Mouse (Mus musculus) heart, embryonic 13.5 days (tissue): ENCODE measurements around the gene Setd6. TPM values are rescaled to one million over a fixed set of nuclear protein-coding genes. Genes with fewer than 3 reads are reported as not detected.

Experiments
- ATAC-seq: fragments of 200-750 bp; cut with Nextera tagmentation; 2 replicates; pipeline ENCODE4 v1.8.0; 2017; ENCODE audit warnings: moderate TSS enrichment; ENCODE audit not compliant: insufficient number of reproducible peaks, low FRiP score, low TSS enrichment; ENCODE audit errors: extremely low read depth
- H3K27ac ChIP-seq: fragments of 300-500 bp; sonication (generic); replicated peaks from 2 replicates; pipeline ENCODE4 v1.5.1; 2015; ENCODE audit warnings: moderate library complexity, mild to moderate bottlenecking, inconsistent platforms
- H3K27me3 ChIP-seq: fragments of 300-500 bp; sonication (generic); replicated peaks from 2 replicates; pipeline ENCODE4 v1.6.1; 2015; ENCODE audit warnings: mild to moderate bottlenecking, inconsistent platforms
- H3K36me3 ChIP-seq: fragments of 300-500 bp; sonication (generic); 2 replicates; pipeline ENCODE4 v1.6.1; 2015; ENCODE audit warnings: mild to moderate bottlenecking, inconsistent platforms
- H3K4me1 ChIP-seq: fragments of 300-500 bp; sonication (generic); 2 replicates; pipeline ENCODE4 v1.6.1; 2015; ENCODE audit warnings: inconsistent platforms
- H3K4me2 ChIP-seq: fragments of 300-500 bp; sonication (generic); 2 replicates; pipeline ENCODE4 v1.6.1; 2015; ENCODE audit warnings: inconsistent platforms, mild to moderate bottlenecking, moderate library complexity
- H3K4me3 ChIP-seq: fragments of 300-500 bp; sonication (generic); 2 replicates; pipeline ENCODE4 v1.5.1; 2015; ENCODE audit warnings: moderate library complexity, mild to moderate bottlenecking, inconsistent platforms
- H3K9ac ChIP-seq: fragments of 300-500 bp; sonication (generic); 2 replicates; pipeline ENCODE4 v1.6.1; 2015; ENCODE audit warnings: inconsistent platforms, mild to moderate bottlenecking, moderate library complexity
- H3K9me3 ChIP-seq: fragments of 300-500 bp; sonication (generic); 2 replicates; pipeline ENCODE4 v1.6.1; 2016; ENCODE audit warnings: inconsistent platforms
- WGBS: fragments of 180-500 bp; shearing (Covaris S2); methylation state at CpG from one replicate; pipeline ENCODE4 v1.1.7; 2015; ENCODE audit warnings: mixed read lengths; 5-methylcytosine and 5-hydroxymethylcytosine counted together
- polyA plus RNA-seq: library from polyadenylated mRNA; unstranded; fragments of >200 nt; fragmentation: Nextera tagmentation; extraction: Ambion mirVana; gene quantifications from 2 replicates; pipeline ENCODE4 v1.2.1, GENCODE M21; 2015

The Setd6 gene
- polyA plus RNA-seq, 1 experiment from 2014 or later = 15.9 TPM

GRCm38 (mm10) chr8:95712395-95712794 lies 3.3 kb upstream of the Setd6 start:
- no peak for ATAC-seq
- 82% methylated on average over 9 of the region's 9 CpGs for WGBS
- H3K4me1 ChIP-seq = peaks cover 35% of the 10 kb centered on the region

GRCm38 (mm10) chr8:95713100-95714010 lies 2.3 kb upstream of the Setd6 start:
- Histone ChIP-seq H3K9me3 (no peaks in the 10 kb centered on the region), H3K4me2 (no peak overlapping the region), H3K36me3 (peaks cover 71% of the 10 kb centered on the region), H3K9ac (no peak overlapping the region), H3K4me1 (peaks cover 35% of the 10 kb centered on the region), H3K27me3 (no peaks in the 10 kb centered on the region), H3K4me3 (no peak overlapping the region), H3K27ac (no peak overlapping the region)
- 76% methylated on average over 19 of the region's 19 CpGs for WGBS
- no peak for ATAC-seq

More at GRCm38 (mm10) chr8:95712395-95712794, 3.3 kb upstream of the Setd6 start:
- H3K36me3 ChIP-seq = peaks cover 71% of the 10 kb centered on the region
- no peaks in the 10 kb centered on the region for H3K9me3 ChIP-seq
- H3K27me3 ChIP-seq = no peaks in the 10 kb centered on the region
- H3K27ac ChIP-seq = no peak overlapping the region
- no peak overlapping the region for H3K4me3 ChIP-seq
- H3K4me2 ChIP-seq = no peak overlapping the region
- no peak overlapping the region for H3K9ac ChIP-seq

GRCm38 (mm10) chr8:95714367-95714766 lies 1.3 kb upstream of the Setd6 start:
- Histone ChIP-seq H3K4me2 (no peak overlapping the region), H3K27me3 (no peaks in the 10 kb centered on the region), H3K36me3 (peaks cover 71% of the 10 kb centered on the region), H3K27ac (no peak overlapping the region), H3K4me1 (peaks cover 35% of the 10 kb centered on the region), H3K9ac (no peak overlapping the region), H3K9me3 (no peaks in the 10 kb centered on the region), H3K4me3 (no peak overlapping the region)
- 83% methylated on average over 4 of the region's 4 CpGs for WGBS
- ATAC-seq = no peak

GRCm38 (mm10) chr8:95714837-95715413 lies 756 bp upstream of the Setd6 start:
- Histone ChIP-seq H3K36me3 (peaks cover 71% of the 10 kb centered on the region), H3K4me3 (peak overlapping the region; percentile 70), H3K4me1 (peaks cover 30% of the 10 kb centered on the region), H3K9ac (peak overlapping the region; percentile 86), H3K9me3 (no peaks in the 10 kb centered on the region), H3K4me2 (peak overlapping the region; percentile 88), H3K27me3 (no peaks in the 10 kb centered on the region), H3K27ac (peak overlapping the region; percentile 73; the same call in 1 of the 2 replicates)
- WGBS = 70% methylated on average over 6 of the region's 6 CpGs
- no peak for ATAC-seq

- H3K36me3 ChIP-seq = peaks cover 72% of the 10 kb centered on the region
- H3K4me3 ChIP-seq = peak overlapping the region; percentile 70
- peak overlapping the region; percentile 88 for H3K4me2 ChIP-seq
- H3K9ac ChIP-seq = peak overlapping the region; percentile 86
- no peak for ATAC-seq
- no peaks in the 10 kb centered on the region for H3K27me3 ChIP-seq
- H3K9me3 ChIP-seq = no peaks in the 10 kb centered on the region
- peak overlapping the region; percentile 73 for H3K27ac ChIP-seq
- WGBS = 16% methylated on average over 21 of the region's 21 CpGs
- peaks cover 19% of the 10 kb centered on the region for H3K4me1 ChIP-seq
These were observed 1.1 kb downstream of the Setd6 start for GRCm38 (mm10) chr8:95716546-95717335.

- Histone ChIP-seq H3K9me3 (no peaks in the 10 kb centered on the region), H3K4me3 (no peak overlapping the region), H3K27ac (no peak overlapping the region), H3K4me2 (no peak overlapping the region), H3K27me3 (no peaks in the 10 kb centered on the region), H3K9ac (no peak overlapping the region), H3K4me1 (no peaks in the 10 kb centered on the region), H3K36me3 (peaks cover 97% of the 10 kb centered on the region)
- 64% methylated on average over 4 of the region's 4 CpGs for WGBS
- ATAC-seq = no peak
These were observed 11.9 kb downstream of the Setd6 start for GRCm38 (mm10) chr8:95727625-95728024.

GRCm38 (mm10) chr8:95738596-95738995 lies 22.9 kb downstream of the Setd6 start:
- WGBS = 77% methylated on average over 7 of the region's 7 CpGs
- no peaks in the 10 kb centered on the region for H3K9me3 ChIP-seq
- no peak overlapping the region for H3K4me3 ChIP-seq
- H3K27ac ChIP-seq = no peak overlapping the region
- H3K4me1 ChIP-seq = no peaks in the 10 kb centered on the region
- H3K27me3 ChIP-seq = no peaks in the 10 kb centered on the region
- peaks cover 95% of the 10 kb centered on the region for H3K36me3 ChIP-seq
- H3K4me2 ChIP-seq = no peak overlapping the region
- no peak overlapping the region for H3K9ac ChIP-seq
- no peak for ATAC-seq

- Histone ChIP-seq H3K9ac (no peak overlapping the region), H3K4me2 (no peak overlapping the region), H3K27ac (no peak overlapping the region), H3K27me3 (no peaks in the 10 kb centered on the region), H3K36me3 (peaks cover 97% of the 10 kb centered on the region), H3K9me3 (no peaks in the 10 kb centered on the region), H3K4me1 (no peaks in the 10 kb centered on the region), H3K4me3 (no peak overlapping the region)
- 85% methylated on average over 7 of the region's 7 CpGs for whole genome bisulfite sequencing
- ATAC-seq = no peak
These were observed 26.1 kb downstream of the Setd6 start for GRCm38 (mm10) chr8:95741732-95742131.

GRCm38 (mm10) chr8:95748028-95748427 lies 32.3 kb downstream of the Setd6 start:
- no peak overlapping the region for H3K9ac ChIP-seq
- 88% methylated on average over 4 of the region's 4 CpGs for whole genome bisulfite sequencing
- no peak for ATAC-seq
- H3K36me3 ChIP-seq = peaks cover 97% of the 10 kb centered on the region
- no peaks in the 10 kb centered on the region for H3K27me3 ChIP-seq
- no peak overlapping the region for H3K4me3 ChIP-seq
- H3K4me1 ChIP-seq = no peaks in the 10 kb centered on the region
- no peak overlapping the region for H3K4me2 ChIP-seq
- no peak overlapping the region for H3K27ac ChIP-seq
- no peaks in the 10 kb centered on the region for H3K9me3 ChIP-seq

- no peak for ATAC-seq
- Histone ChIP-seq H3K27me3 (no peaks in the 10 kb centered on the region), H3K27ac (no peak overlapping the region), H3K9ac (no peak overlapping the region), H3K9me3 (no peaks in the 10 kb centered on the region), H3K4me2 (no peak overlapping the region), H3K36me3 (peaks cover 96% of the 10 kb centered on the region), H3K4me1 (no peaks in the 10 kb centered on the region), H3K4me3 (no peak overlapping the region)
- WGBS = 100% methylated on average over 1 of the region's 1 CpGs
These were observed 36.2 kb downstream of the Setd6 start for GRCm38 (mm10) chr8:95751924-95752323.

GRCm38 (mm10) chr8:95760323-95760722 lies 44.6 kb downstream of the Setd6 start:
- 9% methylated on average over 6 of the region's 6 CpGs for WGBS
- Histone ChIP-seq H3K9ac (no peak overlapping the region), H3K36me3 (peaks cover 93% of the 10 kb centered on the region), H3K9me3 (no peaks in the 10 kb centered on the region), H3K4me3 (no peak overlapping the region), H3K27ac (no peak overlapping the region), H3K4me1 (peaks cover 10% of the 10 kb centered on the region), H3K27me3 (no peaks in the 10 kb centered on the region), H3K4me2 (no peak overlapping the region)
- ATAC-seq = no peak
